Mouse (Mus musculus): Measurements from ENCODE around the gene Spag17.
"Not testable (repeated sequence)": the region's sequence is repeated elsewhere in the genome, so short reads cannot be mapped to it uniquely, and the experiment has no call there.

The Spag17 gene

DNA sequence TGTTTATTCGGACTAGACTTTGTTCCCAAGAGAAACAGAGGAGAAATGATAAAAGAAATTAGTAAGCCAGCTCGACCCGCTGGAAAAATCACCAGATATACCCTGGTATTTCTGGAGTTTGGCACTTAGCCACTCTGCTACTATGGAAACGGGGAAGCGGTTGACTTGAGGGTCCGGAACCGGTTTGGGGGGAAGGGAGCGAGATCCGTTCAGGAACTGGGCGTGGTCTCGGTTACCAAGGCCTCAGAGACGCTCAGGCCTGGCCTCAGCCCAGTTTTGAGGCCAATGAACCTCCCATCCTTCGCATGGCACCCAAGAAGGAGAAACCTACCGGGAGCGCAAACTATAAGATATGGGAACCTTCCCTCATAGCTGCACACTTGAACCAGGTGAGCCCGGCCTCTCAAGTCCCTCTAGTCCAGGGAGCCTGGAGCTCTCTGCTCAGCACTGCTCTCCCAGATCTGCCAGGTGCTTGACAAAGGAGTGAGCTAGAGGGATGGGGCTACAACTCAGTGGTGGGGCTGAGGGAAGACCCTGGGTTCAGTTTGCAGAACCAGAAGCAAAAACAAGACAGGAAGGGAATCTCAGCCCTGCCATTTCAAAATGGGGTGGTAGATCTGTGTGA is at the start of gene Spag17:
Spag17 (plus strand) TSS at position 220 of the 625 bp plus-strand sequence.
- DNase-seq = no peak

DNA sequence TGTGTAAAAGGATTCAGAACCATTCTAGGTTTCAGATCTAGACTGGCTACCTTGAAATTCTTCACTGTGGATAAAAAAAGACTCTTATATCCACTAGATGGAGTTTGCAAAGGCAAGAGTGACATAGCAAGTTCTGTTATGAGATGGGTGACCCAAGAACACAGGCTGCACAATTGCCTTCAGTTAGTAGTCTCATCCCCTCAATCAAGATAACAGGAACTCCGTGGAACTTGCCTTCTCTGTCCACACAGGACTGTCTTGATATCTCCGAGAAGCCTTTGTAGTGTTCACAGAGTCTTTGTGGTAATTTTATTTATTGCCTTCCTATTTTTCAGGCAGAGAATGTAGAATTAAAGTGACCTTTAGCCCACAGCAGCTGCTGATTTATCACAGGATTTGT is 42.9 kb upstream of the Spag17 start:
- DNase-seq = no peak

DNA sequence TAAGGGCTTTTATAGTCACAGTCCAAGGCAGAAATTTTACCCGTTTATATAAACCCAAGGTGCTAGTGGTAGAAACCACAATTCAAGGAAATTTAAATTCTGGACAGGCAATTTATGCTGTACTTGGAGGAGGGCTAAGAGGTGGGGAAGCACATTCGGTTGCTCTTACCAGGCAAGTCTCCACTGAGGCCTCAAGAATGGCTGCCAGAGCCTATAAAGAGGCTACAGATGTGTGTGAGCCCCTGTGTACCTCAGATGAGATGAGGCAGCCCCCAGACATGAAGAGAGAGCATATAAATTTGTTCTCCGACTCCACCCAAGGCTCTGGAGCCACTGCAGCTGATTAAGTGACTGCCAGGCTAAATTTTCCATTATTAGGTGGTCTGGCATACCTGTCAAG is 42.4 kb upstream of the Spag17 start:
- DNase-seq = no peak

DNA sequence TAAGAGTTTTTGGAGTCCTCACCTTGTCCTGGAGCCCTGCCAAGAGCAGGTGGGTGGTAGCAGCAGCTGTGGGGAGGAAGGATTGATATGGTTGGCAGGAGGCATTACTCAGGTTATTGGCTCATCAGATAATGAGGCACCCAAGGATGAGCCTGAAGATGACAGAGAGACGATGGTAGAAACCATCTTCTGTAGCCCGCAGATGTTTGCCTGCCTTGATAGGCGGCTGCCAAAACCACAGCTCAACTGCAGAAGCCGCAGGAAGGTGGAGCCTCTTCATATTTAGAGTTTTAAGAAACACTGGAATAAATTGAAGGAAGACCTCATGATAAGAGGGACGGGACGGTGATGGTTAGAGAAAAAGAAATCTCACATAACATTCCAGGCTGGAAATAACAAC is 42.0 kb upstream of the Spag17 start:
- DNase-seq = no peak

DNA sequence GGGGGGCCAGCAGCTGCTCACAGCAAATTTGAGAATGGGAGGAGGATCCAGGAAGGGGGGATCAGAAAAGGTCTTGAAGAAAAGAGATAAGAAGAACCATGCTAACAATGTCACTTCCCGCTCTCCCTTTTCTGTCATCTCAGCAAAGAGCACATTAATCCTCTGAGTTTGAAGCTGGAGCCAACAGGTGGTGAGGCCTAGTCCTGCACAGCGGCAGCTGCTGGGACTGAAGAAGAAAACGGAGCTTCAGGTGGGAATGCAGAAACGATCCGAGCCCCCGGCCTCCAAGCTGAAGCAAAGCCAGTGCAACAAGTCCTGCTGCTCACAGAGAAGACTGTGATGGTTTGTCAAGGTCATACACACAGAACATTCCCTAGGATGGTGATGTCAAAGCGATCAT is 34.3 kb upstream of the Spag17 start:
- no peak for DNase-seq

DNA sequence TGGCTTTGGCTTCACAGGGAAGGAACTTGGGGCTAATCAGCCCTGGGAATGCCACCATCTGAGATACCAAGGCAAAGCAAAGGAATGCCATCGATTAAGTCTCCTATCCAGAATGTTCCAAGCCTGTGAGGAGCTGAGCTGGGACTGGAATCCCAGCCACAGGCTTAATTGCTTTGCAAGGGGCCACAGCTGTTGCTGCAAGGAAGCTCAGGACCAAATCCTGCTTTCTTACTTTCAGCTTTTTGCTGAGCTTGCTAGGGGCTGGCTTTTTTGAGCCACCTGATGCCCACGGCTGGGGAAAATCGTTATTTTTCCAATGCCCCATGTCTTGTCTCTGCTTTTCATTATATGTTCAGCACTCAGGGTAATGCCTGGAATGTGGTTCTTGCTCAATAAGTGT is 30.6 kb upstream of the Spag17 start:
- no peak for DNase-seq

DNA sequence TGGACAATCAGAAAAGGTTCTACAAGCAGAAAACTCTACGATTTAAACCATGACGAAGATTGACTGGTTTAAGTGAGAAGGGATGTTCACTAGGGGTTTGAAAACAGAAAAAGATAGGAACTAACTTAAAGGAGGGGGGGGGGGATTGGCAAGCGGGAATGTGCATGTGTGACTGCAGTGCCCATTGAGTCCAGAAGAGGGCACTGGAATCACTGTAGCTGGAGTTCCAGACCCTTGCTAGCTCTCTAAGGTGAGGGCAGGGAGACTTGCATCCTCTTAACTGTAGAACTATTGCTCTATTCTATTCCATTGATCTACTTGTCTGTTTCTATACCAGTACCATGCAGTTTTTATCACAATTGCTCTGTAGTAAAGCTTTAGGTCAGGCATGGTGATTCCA is 26.3 kb upstream of the Spag17 start:
- DNase-seq = no peak

DNA sequence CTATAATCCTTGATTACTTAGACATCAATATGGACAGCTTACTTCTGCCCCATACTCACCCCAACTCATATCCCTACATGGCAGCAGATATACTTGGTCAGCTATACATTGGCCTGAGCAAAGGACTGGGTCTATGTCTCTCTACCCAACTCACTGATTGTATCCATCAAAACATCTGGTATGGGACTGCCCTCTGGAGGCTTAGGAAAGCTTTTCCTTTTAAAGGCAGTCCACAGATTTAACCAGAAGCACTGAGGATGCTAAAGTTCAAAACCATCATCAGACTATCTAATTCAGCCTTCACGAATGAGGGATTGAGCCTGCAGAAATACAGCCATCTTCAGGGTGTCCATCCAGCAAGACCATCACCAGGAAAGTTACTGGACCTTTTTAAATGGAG is 20.5 kb upstream of the Spag17 start:
- DNase-seq = no peak

DNA sequence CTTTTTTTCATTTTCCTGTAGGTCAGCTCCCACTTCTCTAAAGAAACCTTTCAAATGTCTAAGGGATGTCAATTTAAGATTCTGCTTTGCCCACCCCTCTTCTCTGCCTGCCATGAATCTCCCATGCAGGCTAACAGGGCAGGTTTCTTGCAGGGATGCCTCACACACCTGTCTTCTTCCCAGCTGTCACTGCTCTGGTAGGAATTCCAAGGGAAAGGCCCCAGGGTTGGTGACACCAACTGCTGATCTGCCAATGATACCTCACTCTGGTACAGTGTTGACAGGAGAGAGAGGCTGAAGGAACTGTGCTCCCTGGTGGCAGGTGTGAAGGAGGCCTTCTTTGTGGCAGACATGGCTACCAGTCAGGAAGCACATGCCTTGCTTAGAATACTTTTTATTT is 10.1 kb upstream of the Spag17 start:
- no peak for DNase-seq

DNA sequence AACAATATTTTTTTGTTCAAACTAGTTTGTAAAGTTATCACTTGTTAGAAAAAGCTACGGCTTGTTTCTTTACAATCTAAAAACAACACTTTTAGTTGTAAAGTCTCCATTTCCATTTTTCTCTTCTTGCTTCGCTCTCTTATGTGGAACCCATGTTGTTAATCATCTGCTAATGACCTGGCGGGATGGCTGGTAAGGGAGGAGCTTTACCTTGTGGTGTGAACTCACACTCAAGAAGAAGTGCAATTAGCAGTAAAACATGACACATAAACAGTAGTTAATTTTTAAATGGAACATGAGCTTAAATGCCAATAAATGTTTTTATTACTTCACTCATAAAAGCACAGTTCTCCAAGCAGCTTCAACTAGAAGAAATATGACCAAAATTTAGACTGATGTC is 3.7 kb upstream of the Spag17 start:
- DNase-seq = no peak

DNA sequence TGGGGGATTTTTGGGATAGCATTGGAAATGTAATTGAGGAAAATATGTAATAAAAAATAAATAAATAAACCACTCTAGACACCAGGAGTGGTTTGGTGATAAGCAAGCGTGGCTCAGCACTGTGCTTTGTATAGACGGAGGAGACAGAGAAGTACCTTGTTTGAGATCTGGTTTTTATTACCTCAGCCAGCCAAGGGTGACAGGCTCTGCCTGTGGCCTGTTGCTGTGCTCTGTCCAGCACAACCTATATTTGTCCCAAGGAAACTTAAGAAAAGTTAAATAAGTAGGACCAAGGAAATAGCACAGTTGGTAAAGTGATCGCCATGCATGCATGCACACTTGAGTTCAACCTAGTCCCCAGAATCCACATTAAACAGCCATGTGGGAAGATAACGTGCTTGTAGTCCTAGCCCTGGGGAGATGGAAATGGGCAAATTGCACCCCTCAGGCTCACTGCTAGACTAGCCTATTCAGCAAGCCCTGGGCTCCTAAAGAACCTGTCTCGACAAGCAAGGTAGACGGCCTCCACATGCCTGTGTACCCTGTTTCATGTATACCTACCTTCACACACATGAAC is 1.1 kb upstream of the Spag17 start:
- no peak for DNase-seq

DNA sequence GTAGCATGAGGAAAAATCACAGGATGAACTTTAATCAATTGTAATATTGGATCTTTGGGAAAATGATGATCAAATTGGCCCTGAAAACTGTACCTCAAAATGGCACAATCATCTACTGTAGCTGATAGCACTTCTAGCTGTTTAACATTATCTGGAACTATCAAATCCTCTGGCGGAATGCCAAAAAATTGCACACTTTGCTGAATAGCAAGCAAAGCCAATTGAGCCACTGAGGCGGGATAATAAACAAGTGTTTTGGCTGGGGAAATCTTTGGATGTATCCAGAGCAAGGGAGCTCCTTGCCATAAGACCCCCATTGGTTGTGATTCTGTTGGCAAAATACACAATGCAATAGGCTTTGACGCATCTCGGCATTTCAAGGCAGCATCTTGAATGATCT is 9.5 kb downstream of the Spag17 start:
- DNase-seq = not testable (repeated sequence)

DNA sequence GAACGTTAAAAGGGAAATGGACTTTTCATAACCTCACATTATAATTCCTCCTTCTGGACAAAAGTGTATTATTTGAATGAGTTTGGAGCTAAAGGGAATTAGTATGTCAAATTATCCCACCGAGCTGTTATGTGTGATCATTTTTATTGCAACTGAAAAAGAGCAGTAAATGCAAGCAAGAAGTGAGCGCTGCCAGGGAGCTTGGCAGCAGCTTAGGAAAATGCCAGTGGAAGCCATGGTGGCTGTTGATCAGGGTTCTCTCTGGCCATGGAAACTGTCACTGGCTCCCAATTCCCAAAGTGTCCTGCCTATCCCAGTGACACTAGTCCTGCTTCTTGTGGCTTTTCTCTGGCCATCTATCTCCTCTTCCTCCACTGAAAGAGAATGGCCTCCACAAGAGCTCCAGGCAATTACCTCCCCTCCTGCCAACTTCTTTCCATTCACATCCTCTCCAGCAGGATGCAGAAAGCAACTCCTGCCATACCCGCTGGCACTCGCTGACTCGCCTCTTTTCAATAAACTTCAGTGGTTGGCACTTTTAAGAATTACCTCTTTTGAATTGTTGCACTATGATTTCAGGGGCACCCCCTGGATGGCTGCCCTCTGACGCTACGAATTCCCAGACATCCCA is 28.7 kb downstream of the Spag17 start:
- no peak for DNase-seq

DNA sequence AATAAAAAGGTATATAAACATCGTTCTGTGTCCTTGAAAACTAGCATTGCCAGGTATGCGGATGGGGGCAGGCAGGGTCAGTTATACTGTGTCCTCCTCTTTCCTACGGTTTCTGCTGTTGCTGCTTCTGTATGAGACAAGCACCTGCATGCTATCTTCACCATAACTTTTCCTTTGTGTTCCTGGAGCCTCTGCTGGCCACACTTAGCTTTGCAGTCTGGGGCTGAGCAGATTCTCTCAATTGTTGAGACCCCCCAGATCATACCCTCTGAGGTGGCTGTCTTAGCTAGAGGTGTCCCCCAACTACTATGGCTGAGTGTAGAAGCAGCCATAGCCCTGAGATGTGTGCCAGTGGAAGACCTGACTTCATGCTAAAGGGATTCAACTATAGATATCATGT is 37.7 kb downstream of the Spag17 start:
- DNase-seq = no peak

DNA sequence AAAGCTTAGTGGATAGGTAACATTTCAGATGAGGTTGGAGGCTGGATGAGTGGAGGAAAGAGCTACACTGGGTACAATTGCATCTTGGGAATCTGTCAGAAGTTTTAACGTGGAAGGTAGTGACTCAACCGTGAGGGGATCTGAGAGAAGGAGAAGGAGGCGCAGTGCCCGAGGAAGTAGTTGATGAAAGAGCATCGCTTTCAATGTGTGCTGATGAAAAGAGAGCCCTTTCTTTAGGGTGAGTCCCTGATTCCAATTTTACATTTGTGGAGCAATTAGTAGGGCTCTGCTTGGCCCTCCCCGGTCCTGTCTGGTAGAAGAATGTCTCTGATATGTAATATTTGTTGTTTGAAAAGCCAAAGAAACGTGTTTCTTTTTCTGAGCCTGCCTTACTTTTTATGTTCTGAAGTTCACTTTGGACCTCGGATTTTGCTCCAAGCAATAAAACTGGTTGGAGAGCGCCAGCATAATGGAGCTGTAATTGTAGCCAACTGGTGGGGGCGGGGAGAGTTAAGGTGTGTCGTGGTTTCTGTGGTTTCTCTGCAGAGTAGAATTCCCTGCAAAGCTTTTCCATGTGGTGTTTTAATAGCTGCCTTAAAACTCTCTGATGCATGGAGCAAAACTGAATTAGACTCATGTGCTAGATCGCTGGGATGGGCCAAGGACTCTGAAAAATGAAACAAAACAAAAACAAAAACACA is 45.9 kb downstream of the Spag17 start:
- no peak for DNase-seq

DNA sequence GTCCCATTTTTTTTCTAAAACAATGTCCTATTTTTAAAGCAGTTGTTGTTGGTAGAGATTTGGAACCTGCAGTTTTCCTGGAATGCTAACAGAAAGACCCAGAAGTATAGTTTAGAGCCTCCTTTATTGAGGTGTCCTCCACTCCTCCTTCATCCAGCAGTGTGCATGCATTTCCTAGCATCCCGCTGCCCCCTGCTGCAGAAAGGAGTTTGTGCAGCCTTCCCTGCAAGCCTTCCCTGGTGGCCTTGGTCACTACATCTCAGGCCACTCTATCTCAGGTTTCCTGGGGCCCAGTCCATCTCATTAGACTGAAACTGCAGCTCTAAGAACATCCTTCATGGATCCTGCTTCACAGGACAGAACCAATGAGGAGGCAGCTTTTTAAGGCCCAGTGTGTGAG is 51.0 kb downstream of the Spag17 start:
- no peak for DNase-seq

DNA sequence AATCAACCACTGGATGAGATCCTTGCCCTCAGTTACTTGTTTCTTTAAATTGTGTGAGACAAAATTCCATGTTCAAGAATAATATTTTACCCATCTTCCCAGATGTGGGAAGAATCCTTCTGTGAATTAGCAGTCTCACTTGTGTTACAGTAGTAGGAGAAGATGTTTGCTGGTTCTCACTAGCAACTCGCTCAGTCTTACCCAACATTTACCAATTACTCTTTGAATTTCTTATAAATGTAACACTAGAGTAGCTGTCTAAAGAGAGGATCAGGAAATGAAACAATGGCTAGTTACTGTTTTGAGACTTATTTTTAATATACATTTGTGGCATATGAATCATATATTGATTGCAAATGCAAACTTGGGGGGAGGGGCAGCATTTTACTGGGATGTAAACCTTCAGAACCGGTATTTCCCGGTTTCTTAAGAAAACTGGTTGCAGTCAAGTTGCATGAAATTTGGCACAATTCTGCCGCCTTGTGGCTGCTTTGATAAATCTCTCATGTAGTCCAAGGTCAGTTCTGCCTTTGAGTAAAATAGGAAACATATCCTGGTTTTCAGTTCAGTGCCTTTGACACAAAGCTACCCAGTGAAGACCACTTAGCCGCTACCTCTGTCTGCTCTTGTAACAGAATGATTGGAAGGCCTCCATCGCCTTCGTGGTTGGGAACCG is 53.5 kb downstream of the Spag17 start:
- DNase-seq = peak; percentile 15

DNA sequence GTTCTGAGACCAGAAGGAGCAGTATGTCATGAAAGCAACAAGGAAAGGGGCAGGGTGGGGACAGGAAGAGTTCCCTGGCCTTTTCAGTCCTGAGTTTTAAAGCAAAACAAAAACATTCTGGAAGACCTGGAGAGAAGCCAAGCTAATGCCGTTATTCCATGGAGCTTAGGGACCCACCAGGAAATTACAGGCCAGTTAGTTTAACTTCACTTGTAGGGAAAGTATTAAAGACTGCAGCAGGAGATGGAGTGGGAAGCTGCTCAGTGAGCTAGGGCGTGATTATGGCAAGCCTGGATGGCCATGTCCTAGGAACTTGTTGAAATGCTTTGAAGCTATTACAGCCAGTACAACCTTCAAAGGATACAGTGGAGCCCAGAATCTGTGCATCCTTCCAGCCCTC is 60.0 kb downstream of the Spag17 start:
- DNase-seq = no peak

DNA sequence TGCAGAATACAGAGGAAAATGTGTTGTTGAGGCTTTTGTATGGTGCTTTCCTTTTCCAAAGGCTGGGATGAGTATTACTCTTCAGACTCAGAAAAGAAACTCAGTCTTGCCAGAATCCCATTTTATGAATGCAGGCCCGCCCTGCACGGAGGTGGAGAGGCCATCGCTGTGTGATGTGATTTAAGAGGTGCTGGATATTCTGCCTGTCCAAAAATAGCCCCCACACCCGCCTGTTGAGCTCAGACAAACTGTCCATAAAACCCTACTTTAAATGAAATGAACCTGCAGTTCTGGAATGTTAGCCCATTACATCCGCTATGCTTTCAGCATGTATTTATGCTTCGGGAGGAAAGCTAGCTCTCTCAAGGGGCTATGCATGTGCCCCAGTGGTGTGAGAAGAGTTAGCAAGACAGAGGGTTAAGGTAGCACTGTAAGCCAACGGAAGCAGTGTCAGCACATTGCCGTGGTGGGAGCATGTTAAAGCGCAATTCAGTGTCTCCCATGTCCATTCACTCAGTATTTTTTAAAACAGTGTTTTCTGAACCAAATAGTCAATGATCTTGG is 68.9 kb downstream of the Spag17 start:
- DNase-seq = no peak

DNA sequence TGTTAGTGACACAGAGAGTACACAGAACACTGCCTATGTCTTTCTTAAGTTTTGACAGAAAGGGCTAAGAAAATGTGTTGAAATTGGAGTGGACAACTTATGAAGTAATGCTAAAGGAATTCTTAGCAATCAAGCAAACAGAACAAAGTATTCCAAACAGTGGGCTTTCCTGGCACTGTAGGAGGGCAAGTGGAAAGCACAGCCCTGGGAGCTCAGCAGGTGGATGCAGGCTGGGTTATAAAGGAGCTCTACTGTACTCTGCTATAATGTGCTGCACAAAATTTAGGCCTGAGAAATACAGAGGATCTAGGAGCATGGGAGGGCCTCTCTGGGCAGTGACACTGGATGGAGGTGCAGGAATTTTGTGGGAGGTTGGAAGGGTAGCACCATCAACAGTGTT is 71.3 kb downstream of the Spag17 start:
- no peak for DNase-seq

DNA sequence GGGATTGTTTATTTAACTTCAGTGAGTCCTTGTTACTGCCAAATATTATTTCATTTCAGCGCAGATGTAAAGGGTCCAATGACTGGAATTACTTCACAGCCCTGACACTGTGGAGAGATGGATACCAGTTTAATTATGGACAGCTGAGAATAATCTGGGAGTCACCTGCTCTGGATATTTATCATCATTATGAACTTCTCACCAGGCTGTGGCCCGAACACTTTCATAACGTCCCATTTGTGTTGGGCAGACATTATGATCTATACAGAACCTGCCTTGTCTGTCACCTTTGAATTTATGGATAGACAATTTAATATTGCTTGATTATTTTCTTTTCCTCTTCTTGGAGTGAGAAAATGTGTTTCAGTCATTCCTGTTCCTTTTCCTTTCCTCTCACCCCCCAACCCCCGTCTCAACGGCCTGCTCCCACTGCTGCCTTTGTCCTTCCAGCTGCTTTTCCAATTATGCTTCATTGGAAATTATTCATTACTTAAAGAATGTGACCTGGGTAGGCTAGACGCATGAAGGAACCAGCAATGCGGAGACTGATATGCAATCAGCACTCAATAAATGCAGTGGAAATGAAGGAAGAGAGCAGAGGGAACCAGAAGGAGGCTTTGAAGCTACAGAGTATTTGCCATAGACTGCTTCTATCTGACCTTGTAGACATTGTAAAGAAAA is 74.7 kb downstream of the Spag17 start:
- DNase-seq = no peak

DNA sequence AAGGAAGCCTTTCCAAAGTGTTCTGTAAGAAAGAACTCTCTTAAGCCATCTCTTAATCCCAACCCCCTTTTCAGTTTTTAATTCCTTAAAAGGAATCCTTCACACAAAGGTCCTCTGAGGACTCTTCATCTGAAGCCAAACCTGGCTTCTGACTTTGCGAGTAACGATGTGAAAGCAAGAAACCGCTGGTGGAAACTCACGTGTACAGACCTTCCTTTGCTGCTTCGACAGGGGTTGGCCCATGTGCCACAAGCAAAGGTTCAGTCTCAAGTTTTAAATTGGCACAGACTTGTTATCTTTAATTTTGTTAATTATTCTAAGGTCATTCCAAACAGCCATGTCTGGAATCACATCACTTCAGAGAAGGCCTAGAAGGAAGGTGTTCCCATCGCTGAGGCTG is 79.1 kb downstream of the Spag17 start:
- DNase-seq = no peak

DNA sequence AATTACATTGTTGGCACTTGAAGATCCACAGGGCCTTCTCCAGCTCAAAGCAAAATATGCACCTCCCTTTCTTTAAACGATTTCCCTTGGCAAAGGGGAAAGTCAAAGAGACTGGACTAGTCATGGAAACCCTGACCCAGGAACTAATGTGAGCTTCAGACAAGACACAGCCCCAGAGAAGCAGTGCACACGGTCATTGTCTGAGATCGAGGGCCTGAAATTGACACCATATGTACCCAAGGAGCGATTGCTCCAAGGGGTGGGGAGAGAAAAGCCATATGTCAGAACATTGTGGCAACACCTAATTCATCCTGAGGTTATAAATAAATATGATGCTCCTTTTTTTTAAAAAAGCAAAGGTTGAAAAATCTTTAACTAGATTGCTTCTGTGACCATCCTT is 80.7 kb downstream of the Spag17 start:
- no peak for DNase-seq

Data from cerebellum, adult 11-12 months (tissue).